Mouse (Mus musculus) kidney, embryonic 16.5 days (tissue): ENCODE measurements around the gene Zfp746. TPM values are rescaled to one million over a fixed set of nuclear protein-coding genes. Genes with fewer than 3 reads are reported as not detected.
A peak's percentile ranks its signal among the peaks of the same experiment; 100 is the strongest.

Source experiments
- ATAC-seq: fragments of 200-750 bp; cut with Nextera tagmentation; 2 replicates; pipeline ENCODE4 v1.8.0; 2017; ENCODE audit warnings: moderate TSS enrichment; ENCODE audit not compliant: low FRiP score, low TSS enrichment
- H3K27ac ChIP-seq: fragments of 300-500 bp; sonication (generic); 2 replicates; pipeline ENCODE4 v1.5.1; 2014; ENCODE audit warnings: low read length
- H3K27me3 ChIP-seq: fragments of 300-500 bp; sonication (generic); 2 replicates; pipeline ENCODE4 v1.6.1; 2014; ENCODE audit warnings: low read length, control low read depth, mixed read lengths; ENCODE audit not compliant: insufficient read depth
- H3K36me3 ChIP-seq: fragments of 300-500 bp; sonication (generic); 2 replicates; pipeline ENCODE4 v1.6.1; 2014; ENCODE audit warnings: low read length, control low read depth, mixed read lengths; ENCODE audit not compliant: insufficient read depth
- H3K4me1 ChIP-seq: fragments of 300-500 bp; sonication (generic); 2 replicates; pipeline ENCODE4 v1.6.1; 2014; ENCODE audit warnings: low read length, control low read depth, mixed read lengths; ENCODE audit not compliant: insufficient read depth
- H3K4me2 ChIP-seq: fragments of 300-500 bp; sonication (generic); replicated peaks from 2 replicates; pipeline ENCODE4 v1.6.1; 2014; ENCODE audit warnings: low read depth, low read length
- H3K4me3 ChIP-seq: fragments of 300-500 bp; sonication (generic); 2 replicates; pipeline ENCODE4 v1.5.1; 2014; ENCODE audit warnings: mild to moderate bottlenecking, low read length
- H3K9ac ChIP-seq: fragments of 300-500 bp; sonication (generic); replicated peaks from 2 replicates; pipeline ENCODE4 v1.6.1; 2014; ENCODE audit warnings: low read length
- H3K9me3 ChIP-seq: fragments of 300-500 bp; sonication (generic); 2 replicates; pipeline ENCODE4 v1.6.1; 2016; ENCODE audit warnings: low read length, control low read depth
- WGBS: fragments of 180-500 bp; shearing (Covaris S2); extraction: QIAGEN DNeasy Blood & Tissue Kit; methylation state at CpG from one replicate; pipeline ENCODE4 v1.1.7; 2014; 5-methylcytosine and 5-hydroxymethylcytosine counted together
- microRNA-seq: library from miRNA; unstranded; fragments of <30 nt; microRNA quantifications from one replicate; pipeline ENCODE4, GENCODE M21; 2016
- polyA plus RNA-seq: library from polyadenylated mRNA; unstranded; fragments of >200 nt; fragmentation: Nextera tagmentation; extraction: Ambion mirVana; gene quantifications from 2 replicates; pipeline ENCODE4 v1.2.1, GENCODE M21; 2015

The Zfp746 gene
- polyA plus RNA-seq, 1 experiment from 2014 or later: 16.4 TPM

- peaks cover 35% of the 10 kb centered on the region for H3K36me3 ChIP-seq
- no peak overlapping the region for H3K27ac ChIP-seq
- H3K4me1 ChIP-seq: no peaks in the 10 kb centered on the region
- 90% methylated on average over 2 of the region's 2 CpGs for WGBS
- no peak overlapping the region for H3K4me3 ChIP-seq
- no peak for ATAC-seq
- H3K9ac ChIP-seq: no peak overlapping the region
- H3K27me3 ChIP-seq: no peaks in the 10 kb centered on the region
- H3K9me3 ChIP-seq: peaks cover 16% of the 10 kb centered on the region
- no peak overlapping the region for H3K4me2 ChIP-seq
These were observed 66.4 kb downstream of the Zfp746 start for GRCm38 (mm10) chr6:48020006-48020405.

DNA sequence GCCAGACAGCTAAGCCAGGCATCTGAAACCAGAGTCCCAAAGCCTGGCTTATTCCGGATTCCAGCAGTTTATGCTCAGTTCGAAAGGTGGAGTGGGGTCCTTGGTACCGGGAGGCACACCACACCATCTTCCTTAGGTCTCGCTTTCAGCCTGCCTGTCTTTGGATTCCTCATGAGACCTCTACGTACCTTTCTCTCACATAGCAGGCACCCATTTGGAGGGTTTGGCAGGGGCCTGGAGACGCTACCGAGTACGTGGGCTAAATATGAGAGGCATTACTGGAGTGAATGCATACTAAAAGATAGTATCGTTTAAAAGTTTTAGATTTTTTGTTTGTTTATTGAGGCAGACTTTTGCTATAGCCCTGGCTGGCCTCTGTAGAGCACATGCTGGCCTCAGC lies 69.6 kb downstream of the Zfp746 start:
- ATAC-seq: no peak
- 94% methylated on average over 9 of the region's 9 CpGs for WGBS
- peaks cover 6% of the 10 kb centered on the region; the same call in 1 of the 2 replicates for H3K36me3 ChIP-seq
- H3K4me1 ChIP-seq: no peaks in the 10 kb centered on the region
- H3K4me2 ChIP-seq: no peak overlapping the region
- no peaks in the 10 kb centered on the region for H3K9me3 ChIP-seq
- no peaks in the 10 kb centered on the region for H3K27me3 ChIP-seq
- H3K27ac ChIP-seq: no peak overlapping the region
- H3K9ac ChIP-seq: no peak overlapping the region
- no peak overlapping the region for H3K4me3 ChIP-seq

DNA sequence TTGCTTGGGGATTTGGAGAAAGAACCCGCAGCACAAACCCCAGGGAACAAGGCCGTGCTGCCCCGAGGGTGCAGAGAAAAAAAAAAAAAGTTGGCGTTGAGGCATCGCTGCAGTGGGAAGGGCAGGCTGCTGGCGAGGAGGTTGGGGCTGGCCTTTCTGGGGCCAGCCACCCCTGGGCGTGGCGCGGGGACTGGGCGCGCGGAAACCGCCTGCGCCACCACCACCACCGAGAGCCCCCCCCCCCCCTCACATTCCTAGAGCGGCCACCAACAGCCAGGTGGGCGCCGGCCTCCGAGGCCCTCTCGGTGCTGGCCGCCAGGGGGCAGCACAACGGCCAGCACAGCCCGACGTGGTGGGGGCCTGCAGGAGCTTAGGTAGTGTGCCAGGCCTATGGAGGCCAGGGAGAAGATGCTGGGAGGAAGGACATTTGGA lies 70.3 kb downstream of the Zfp746 start:
- Histone ChIP-seq H3K9me3 (no peaks in the 10 kb centered on the region), H3K27ac (no peak overlapping the region), H3K4me1 (no peaks in the 10 kb centered on the region), H3K4me2 (peak overlapping the region; percentile 49), H3K27me3 (no peaks in the 10 kb centered on the region), H3K9ac (peak overlapping the region; percentile 46), H3K4me3 (peak overlapping the region; percentile 35), H3K36me3 (peaks cover 6% of the 10 kb centered on the region; the same call in 1 of the 2 replicates)
- WGBS: 0% methylated on average over 21 of the region's 24 CpGs
- ATAC-seq: peak; percentile 95

Small RNAs within 50 kb of the gene (microRNA-seq; reads per million reads assigned to microRNA genes)
- not detected for gene Gm24563

Other genes starting within 250 kb of the Zfp746 start
- gene Zfp282, start 209.4 kb downstream of the Zfp746 start, polyA plus RNA-seq: 17.8 and 18.7 TPM in 2 replicates
- gene Zfp212, start 166.1 kb downstream of the Zfp746 start, polyA plus RNA-seq: 19.4 and 20.2 TPM in 2 replicates
- gene Zfp956, start 133.2 kb downstream of the Zfp746 start, polyA plus RNA-seq: 8.9 and 11.0 TPM in 2 replicates
- 7.9 and 9.0 TPM in 2 replicates for gene Zfp777, start 37.7 kb downstream of the Zfp746 start, polyA plus RNA-seq